In the genomic region with DNA sequence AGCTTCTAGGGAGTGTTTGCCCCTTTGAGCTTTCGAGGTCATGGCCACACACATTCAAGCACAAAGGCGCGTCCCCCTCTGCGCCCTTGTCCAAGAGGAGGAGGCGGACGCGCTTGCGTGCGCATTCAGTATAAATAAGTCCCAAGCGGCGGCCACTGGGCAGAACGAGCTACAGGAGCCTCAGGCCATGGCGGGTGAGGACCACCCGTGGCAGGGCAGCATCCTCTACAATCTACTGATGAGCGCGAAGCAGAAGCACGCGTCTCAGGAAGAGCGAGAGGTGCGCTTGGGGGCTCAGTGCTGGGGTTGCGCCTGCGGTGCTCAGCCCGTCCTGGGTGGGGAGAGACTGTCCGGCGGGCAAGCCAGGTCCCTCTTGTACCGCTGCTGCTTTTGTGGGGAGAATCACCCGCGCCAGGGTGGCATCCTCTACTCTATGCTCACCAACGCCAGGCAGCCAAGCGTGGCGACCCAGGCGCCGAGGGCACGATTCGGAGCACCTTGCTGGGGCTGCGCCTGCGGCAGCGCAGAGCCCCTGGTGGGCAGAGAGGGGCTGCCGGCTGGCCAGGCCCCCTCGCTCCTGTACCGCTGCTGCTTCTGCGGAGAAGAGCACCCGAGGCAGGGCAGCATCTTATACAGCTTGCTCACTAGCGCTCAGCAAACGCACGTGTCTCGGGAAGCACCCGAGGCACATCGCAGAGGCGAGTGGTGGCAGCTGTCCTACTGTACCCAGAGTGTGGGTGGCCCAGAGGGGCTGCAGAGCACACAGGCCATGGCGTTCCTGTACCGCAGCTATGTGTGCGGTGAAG, we compare ENCODE assay signal across 8 mouse cellular contexts. TPM values are rescaled to one million over a fixed set of nuclear protein-coding genes. Genes with fewer than 3 reads are reported as not detected.
DNase-seq lines count a peak whose midpoint lies in the region; ATAC-seq and TF ChIP-seq lines count a peak whose summit lies in the region.

TSS of gene Nr0b1 (plus strand) at position 151 of the 806 bp plus-strand sequence.

- no peak within 1 kb of the TSS for H3K27ac ChIP-seq in hindbrain, postnatal 0 days
- H3K27ac ChIP-seq in neural tube, embryonic 15.5 days (replicated peaks): no peak within 1 kb of the TSS

- peak within 1 kb of the TSS; percentile 38 for H3K4me3 ChIP-seq in hindbrain, postnatal 0 days (ENCODE audit: low read length)
- peak within 1 kb of the TSS; percentile 45 for H3K4me3 ChIP-seq in neural tube, embryonic 15.5 days (replicated peaks)

- no peaks in the 10 kb centered on the region for H3K36me3 ChIP-seq in hindbrain, postnatal 0 days (ENCODE audit: insufficient read depth, low read length)
- H3K36me3 ChIP-seq in neural tube, embryonic 15.5 days: no peaks in the 10 kb centered on the region

- peak; percentile 70 for ATAC-seq in hindbrain, postnatal 0 days
- ATAC-seq in neural tube, embryonic 15.5 days (ENCODE audit: low FRiP score): peak; percentile 84
- no peak for ATAC-seq in megakaryocyte, adult 5-6 weeks (ENCODE audit: poor library complexity, severe bottlenecking)

- peak within 1 kb of the TSS; percentile 72 for H3K4me2 ChIP-seq in hindbrain, postnatal 0 days (ENCODE audit: low read depth, low read length)
- H3K4me2 ChIP-seq in neural tube, embryonic 15.5 days: peak within 1 kb of the TSS; percentile 85

- intact Hi-C loops in left cerebral cortex, postnatal 4 days (cut with DNase I): no loop called here
- intact Hi-C loops in left cerebral cortex, postnatal 36 days (cut with DNase I): no loop called here

- H3K4me1 ChIP-seq in hindbrain, postnatal 0 days (ENCODE audit: insufficient read depth, low read length): no peaks in the 10 kb centered on the region
- no peaks in the 10 kb centered on the region for H3K4me1 ChIP-seq in neural tube, embryonic 15.5 days

- no peak within 1 kb of the TSS; the same call in 1 of the 2 replicates for H3K9ac ChIP-seq in hindbrain, postnatal 0 days (replicated peaks; ENCODE audit: low read length)
- peak within 1 kb of the TSS; percentile 36 for H3K9ac ChIP-seq in neural tube, embryonic 15.5 days (replicated peaks)

- no peak for TF ChIP-seq CTCF in hindbrain, postnatal 0 days (IDR thresholded peaks at IDR 0.05; ENCODE audit: low read depth)

- H3K27me3 ChIP-seq in hindbrain, postnatal 0 days (ENCODE audit: insufficient read depth, low read length): no peaks in the 10 kb centered on the region
- 0 out of 2 replicates have a peak, but pooled peaks cover 5% of the 10 kb centered on the region for H3K27me3 ChIP-seq in neural tube, embryonic 15.5 days (replicated peaks)

- peak; percentile 1 for DNase-seq in left cerebral cortex, postnatal 4 days
- DNase-seq in left cerebral cortex, postnatal 36 days (ENCODE audit: low spot score in 2 of 2): no peak
- DNase-seq in embryo, embryonic 11 days: peak; percentile 38
- DNase-seq in hindbrain, postnatal 0 days (ENCODE audit: low spot score): peak; percentile 2
- DNase-seq in layer of hippocampus, postnatal 14 days (ENCODE audit: low spot score in 2 of 2): no peak
- no peak for DNase-seq in left cerebral cortex, adult 9 months (ENCODE audit: low spot score in 2 of 2)

- H3K9me3 ChIP-seq in hindbrain, postnatal 0 days (ENCODE audit: low read length): no peaks in the 10 kb centered on the region
- H3K9me3 ChIP-seq in neural tube, embryonic 15.5 days (replicated peaks): no peaks in the 10 kb centered on the region

- 23% methylated on average over 49 of the region's 53 CpGs for WGBS in hindbrain, postnatal 0 days
- WGBS in neural tube, embryonic 15.5 days: 30% methylated on average over 53 of the region's 53 CpGs

RNA-seq across cellular contexts. Expression of gene Nr0b1, which starts in this region (rescaled TPM):
- 1 to 10 TPM in 1 of 2 experiments, under 1 TPM in 1; 0.44 to 1.3 TPM for total RNA-seq in left cerebral cortex, postnatal 4 days (2021)
- total RNA-seq in left cerebral cortex, postnatal 36 days (2021): under 1 TPM in 1 of 2 experiments, not detected in 1; 0.23 TPM
- 0.31 and 1.7 TPM in 2 replicates for total RNA-seq in hindbrain, postnatal 0 days (2014; rRNA removed)
- 0.25 TPM in 2 replicates for polyA plus RNA-seq in hindbrain, postnatal 0 days (2015; fragmentation: Nextera tagmentation; extraction: Ambion mirVana)
- 1.2 and 1.4 TPM in 2 replicates for polyA plus RNA-seq in neural tube, embryonic 15.5 days (2015; fragmentation: Nextera tagmentation; extraction: Ambion mirVana)
- total RNA-seq in layer of hippocampus, postnatal 14 days (2021): not detected
- not detected in 2 replicates for total RNA-seq in megakaryocyte, adult 5-6 weeks (2015)
- total RNA-seq in megakaryocyte, adult 5-6 weeks (2017): not detected in 2 replicates

Comparison
In these comparisons a context has a peak if more than half of its experiments do, and no peak if none do; other contexts are left out.
1. DNase-seq: peak in left cerebral cortex, postnatal 4 days (single experiment), embryo, embryonic 11 days (single experiment) and hindbrain, postnatal 0 days (single experiment); none in left cerebral cortex, postnatal 36 days (0 of 2), layer of hippocampus, postnatal 14 days (0 of 2) and left cerebral cortex, adult 9 months (0 of 2).